Mouse (Mus musculus) ovary, postnatal 36 days (tissue): ENCODE results near the gene Gm28729.
"Not testable (repeated sequence)": the region's sequence is repeated elsewhere in the genome, so short reads cannot be mapped to it uniquely, and the experiment has no call there.

Experiments
- DNase-seq: peaks from one replicate; pipeline ENCODE4 v3.0.0; 2022; ENCODE audit warnings: low spot score, mixed read lengths

Gm28729 gene

GRCm38 (mm10) chr9:96524972-96525506 lies at the start of gene Gm28729:
Gene Gm28729, minus strand, starts transcription at chr9:96525264.
- no peak for DNase-seq

DNA sequence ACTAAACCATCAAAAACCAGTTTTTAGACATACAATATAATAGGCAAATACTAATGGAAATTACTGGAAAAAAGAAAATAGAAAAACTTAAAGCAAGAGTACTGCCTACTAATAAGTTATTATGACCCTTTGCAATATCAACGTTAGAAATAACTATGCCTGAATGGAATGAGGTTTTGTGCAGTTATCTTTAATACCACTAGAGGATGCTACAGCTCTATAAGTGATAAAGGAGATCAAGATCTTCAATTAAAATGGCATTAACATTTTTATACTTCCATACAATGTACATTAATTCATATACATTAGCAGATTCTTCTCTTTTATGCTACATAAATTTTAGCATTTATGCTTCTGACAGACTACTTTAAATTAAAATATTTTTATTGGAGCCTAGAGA lies 48.2 kb upstream of the Gm28729 start:
- no peak for DNase-seq

- no peak for DNase-seq
Observed at GRCm38 (mm10) chr9:96572754-96573153, 47.7 kb upstream of the Gm28729 start.

GRCm38 (mm10) chr9:96566470-96566996 lies 41.5 kb upstream of the Gm28729 start:
- no peak for DNase-seq

GRCm38 (mm10) chr9:96563501-96563900 lies 38.4 kb upstream of the Gm28729 start:
- DNase-seq, result no peak

DNA sequence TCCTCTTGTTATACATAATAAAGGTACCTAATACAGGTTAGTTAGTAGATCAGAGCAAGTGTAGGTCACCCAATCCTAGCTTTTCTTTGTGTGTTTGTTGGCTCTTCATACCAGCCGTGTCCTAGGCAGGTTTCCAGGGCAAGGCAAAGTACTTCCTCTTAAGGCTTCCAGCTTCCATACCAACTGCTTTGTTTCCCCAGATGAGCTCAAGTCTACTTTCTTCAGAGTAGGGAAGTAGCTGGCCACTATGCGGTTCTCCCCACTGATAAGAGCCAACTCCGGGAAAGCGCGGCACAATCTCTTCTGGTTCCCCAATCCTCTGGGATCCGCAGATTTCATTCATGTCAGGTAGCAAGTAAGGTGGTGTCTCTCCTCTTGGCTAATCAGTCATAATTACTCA lies 34.1 kb upstream of the Gm28729 start:
- no peak for DNase-seq

- no peak for DNase-seq
Observed at GRCm38 (mm10) chr9:96558594-96558993, 33.5 kb upstream of the Gm28729 start.

- no peak for DNase-seq
Observed at GRCm38 (mm10) chr9:96554095-96554494, 29.0 kb upstream of the Gm28729 start.

DNA sequence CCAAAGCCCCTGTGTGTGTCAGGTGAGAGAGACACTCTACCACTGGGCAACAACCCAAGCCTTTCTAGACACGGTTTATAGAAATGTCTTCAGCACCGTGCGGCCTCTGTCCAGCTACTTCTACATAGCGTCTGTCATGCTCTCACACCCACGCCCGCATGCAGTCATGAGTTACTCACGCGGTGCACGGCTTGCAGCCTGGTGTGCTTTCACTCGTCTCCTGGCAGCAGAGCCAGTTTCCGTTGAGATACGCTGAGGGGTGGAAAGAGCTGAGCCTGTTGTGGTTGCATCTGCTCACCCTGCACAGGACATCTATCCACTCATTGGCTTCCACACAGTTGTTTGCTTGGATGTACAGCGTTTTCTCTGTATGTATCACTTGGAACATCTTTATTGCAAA lies 20.3 kb upstream of the Gm28729 start:
- DNase-seq, result no peak

DNA sequence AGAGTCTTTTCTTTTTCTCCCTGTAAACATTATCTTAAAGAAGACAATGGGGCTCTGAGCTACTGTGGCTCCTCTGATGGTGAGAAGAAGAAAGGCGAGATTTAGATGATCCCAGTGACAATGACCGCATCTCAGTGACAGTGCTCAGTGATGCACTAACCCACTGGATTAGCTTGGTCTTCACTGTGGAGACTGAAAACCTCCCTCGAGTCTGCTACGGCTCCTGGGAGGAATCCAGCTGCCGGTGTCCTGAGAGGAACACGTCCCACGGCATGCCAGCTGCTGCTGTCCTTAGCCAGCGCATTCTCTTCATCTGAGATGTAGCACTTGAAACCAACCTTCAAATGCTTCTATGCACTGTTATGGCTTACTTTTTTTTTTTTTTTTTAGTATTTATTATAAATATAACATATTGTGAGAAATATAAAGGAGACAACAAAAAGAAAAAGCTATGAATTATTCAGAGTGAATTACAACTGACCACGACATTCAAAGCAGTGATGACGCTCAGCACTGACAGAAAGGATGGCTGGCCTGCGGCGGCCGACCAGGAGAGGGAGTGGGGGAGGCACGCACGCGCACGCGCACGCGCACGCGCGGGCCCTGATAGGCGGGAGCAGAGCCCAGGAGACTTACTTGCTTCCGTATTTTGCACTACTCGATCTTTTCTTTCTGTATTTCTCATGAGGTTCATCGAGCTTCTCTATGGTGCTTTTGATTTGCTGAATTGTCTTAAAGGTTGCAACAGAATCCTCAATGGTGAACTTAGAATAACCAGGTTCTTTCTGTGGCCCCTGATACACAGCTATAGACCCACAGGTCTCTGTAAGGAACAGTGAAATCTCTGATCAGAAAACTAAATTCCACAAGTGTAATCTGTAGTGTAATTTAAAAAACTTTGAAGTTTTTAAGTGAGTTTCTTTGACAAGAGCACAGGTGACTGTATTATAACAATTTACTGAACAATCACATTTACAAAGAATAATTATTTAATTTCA lies 18.9 kb upstream of the Gm28729 start:
- DNase-seq, result peak; percentile 71

DNA sequence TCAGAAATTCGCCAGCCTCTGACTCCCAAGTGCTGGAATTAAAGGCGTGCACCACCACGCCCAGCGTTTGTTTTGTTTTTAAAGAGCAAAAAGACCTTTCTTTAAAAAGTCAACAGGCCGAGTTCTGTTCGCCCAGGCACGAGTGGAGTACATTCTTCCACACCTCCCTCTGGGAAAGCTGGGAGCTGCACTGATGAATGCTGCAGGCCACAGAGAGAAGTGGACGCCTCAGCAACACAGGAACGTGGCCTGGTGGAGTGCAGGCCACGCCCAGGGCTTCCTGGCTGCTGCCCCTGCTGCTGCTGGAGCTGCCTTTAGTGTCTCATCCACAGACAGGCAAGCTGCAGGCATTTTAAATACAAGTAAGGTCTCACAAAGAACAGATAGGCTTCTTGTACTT lies 13.9 kb upstream of the Gm28729 start:
- DNase-seq, result peak; percentile 24

DNA sequence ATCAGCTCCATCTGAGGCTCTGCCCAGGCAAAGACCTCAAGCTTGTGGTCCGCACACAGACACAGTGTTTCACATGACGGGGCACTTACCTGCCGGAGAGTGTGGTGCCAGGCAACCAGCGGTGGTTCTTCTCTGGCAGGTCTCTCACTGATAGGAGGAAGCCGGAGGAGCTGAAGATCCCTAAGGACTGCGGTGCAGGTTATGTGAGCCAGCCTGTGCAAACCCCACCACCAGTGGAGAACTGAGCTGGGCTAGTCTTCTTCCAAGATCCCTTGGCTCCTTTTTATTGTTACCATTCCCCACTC lies 12.5 kb upstream of the Gm28729 start:
- no peak for DNase-seq

GRCm38 (mm10) chr9:96536895-96537614 lies 12.0 kb upstream of the Gm28729 start:
- peak; percentile 67 for DNase-seq

DNA sequence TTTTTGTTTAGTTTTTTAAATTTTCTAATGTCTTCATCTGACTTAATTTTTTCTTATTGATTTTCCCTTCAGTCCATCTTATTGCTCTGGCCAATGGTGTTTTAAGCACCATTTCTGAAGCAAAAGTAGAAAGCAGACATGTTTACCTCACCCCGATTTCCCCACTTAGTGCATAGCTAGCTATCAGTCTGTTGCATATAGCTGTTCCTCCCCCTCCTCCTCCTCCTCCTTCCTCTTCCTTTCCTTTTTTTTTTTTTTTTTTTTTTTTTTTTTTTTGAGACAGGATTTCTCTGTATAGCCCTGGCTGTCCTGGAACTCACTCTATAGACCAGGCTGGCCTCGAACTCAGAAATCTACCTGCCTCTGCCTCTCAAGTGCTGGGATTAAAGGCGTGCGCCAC lies 11.0 kb upstream of the Gm28729 start:
- DNase-seq, result not testable (repeated sequence)

DNA sequence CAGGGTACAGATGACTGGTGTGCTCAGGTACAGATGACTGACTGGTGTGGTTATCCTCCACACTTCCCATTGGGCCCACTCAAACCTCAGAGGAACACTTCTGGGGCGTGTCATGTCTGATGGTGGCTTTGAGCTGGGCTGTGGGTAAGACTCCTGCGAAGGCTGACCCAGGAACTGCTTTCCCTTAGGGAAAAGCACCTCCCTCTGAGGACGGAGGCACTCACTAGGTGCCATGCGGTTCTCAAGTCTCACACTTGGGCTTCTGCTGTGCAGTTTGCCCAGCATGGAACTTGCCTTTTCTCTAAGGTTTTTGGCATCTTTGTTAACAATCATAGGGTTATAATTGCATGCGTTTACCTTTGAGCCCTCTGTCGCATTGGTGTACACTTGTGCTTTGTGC lies 10.4 kb upstream of the Gm28729 start:
- DNase-seq, result no peak

- no peak for DNase-seq
Observed at GRCm38 (mm10) chr9:96534256-96534655, 9.2 kb upstream of the Gm28729 start.

DNA sequence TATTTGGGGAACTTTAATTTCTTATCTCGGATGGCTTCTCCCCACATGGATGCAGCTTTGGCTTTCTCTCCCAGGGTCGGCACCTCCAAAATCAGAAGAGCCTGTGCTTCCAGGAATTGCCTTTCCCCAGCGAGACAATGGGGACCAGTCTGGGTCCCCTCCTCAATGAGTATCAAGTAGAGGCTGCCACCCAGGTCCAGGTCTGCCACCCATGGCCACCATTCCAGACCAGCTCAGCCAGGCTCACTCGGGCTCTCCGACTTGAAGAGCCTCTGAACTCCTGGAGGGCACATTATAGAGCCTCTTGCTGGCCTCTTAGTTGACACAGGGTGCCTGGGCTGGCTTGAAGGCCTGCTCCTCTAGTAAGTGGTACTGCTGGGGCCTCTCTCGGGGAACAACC lies 8.4 kb upstream of the Gm28729 start:
- DNase-seq, result no peak

DNA sequence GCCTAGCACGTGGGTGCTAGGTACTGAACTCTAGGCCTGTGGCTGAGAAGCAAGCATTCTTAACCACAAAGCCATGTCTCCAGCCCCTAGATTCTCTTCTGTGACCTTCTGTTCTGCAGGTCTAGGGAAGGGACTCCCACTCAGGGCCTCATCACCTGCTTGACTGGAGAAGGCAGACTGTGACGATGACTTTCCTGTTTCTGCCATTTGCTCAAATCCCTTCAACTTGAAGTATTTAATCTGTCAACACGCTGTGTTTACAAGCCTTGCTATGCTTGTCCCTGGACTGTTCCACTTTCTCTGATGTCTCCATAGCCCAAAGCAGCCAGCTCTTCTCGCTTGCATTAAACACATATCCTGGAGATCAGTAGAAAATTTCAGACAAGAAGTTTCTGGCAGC lies 7.5 kb upstream of the Gm28729 start:
- no peak for DNase-seq

DNA sequence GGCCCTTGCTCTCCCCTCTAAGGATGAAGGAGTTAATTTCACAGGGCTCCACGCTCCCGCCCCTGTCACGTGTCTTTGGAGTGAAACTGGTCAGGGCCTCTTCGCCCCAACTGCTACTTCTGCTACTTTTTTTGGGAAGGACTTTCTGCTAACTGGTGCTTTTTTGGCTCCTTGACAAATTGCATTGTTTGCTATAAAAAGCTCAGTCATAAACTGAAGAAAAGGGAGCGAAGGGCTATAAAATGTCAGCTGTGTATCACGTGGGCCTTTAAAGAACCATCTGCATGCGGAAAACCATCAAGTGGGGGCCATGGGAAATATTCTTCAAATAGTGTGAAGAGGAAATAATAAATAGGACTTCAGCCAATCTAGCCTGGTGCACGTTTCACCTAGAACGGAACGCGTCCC lies 5.6 kb upstream of the Gm28729 start:
- no peak for DNase-seq

DNA sequence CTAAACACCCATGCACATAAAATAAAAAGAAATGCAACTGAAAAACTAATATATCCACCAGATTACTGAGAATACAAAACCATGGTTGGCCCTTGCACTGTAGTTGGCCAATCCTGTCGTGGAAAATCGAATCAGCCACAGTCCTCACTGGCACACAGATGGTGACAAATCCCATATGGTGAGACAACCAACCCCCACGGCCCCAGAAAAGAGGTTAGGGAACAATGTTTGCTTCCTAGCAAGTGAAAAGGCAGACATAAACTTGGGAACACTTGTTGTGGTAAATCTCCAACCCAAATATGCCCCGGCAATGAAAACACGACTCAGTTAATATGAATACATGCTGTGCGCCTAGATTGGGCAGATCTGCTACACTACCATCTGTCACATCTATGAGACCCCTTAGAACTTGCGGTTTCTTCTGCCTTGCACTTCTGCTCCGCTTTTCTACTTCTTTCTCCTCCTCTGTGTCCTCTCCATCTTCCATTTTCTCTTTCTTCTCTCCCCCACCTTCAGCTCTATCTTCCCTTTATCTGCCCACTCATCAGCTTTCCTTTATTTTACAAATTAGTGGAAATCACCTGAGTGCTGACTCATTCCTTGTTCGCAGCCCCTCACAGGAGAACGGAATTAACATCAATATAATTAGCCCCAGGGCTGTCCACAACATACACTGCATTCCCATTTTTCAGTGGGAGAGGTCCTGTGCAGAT lies 5.1 kb upstream of the Gm28729 start:
- no peak for DNase-seq

DNA sequence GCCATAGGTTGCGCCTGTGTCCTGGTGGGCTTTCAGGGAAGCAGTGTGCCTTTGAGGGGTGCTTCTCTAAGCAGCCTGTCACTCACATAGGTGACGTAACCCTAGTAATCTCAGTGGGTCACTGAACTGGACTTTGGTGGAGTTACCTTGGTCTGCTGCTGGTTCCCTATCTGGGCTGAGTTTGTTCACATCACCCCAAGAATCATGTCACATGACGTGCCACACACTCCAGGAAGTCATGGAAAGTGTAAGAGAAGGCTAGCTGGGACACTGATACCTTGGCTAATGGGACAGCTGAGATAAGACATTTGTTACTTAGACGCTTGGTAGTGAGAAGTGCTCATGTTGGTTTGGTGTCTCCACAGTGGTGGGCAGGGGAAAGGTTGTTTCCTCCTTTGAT lies 947 bp upstream of the Gm28729 start:
- no peak for DNase-seq

GRCm38 (mm10) chr9:96523148-96523547 lies 1.9 kb downstream of the Gm28729 start:
- DNase-seq, result no peak
